Mouse (Mus musculus) effector memory CD4-positive, alpha-beta T cell, adult 7 months (primary cell): ENCODE data around the gene Tead2. TPM values are rescaled to one million over a fixed set of nuclear protein-coding genes. Genes with fewer than 3 reads are reported as not detected.

Source experiments
- polyA plus RNA-seq: library from polyadenylated mRNA; unstranded; fragments of 100-300 nt; shearing (Covaris generic); gene quantifications from one replicate; pipeline ENCODE4 v1.2.1, GENCODE M21; 2017

The Tead2 gene
- 1.7 TPM for polyA plus RNA-seq

GRCm38 (mm10) chr7:45215673-45216441 lies at the start of gene Tead2:
TSS of gene Tead2 (plus strand) at chr7:45215753.

GRCm38 (mm10) chr7:45179469-45179868 lies 36.1 kb upstream of the Tead2 start, which contains the start of gene Gfy:
TSS of gene Gfy (minus strand) at chr7:45179569.

GRCm38 (mm10) chr7:45180896-45181477 lies 34.6 kb upstream of the Tead2 start, which contains the start of gene Pth2:
TSS of gene Pth2 (plus strand) at chr7:45180995.

GRCm38 (mm10) chr7:45204380-45205143 lies 11.0 kb upstream of the Tead2 start, which contains the start of gene Ccdc155:
TSS of gene Ccdc155 (minus strand) at chr7:45204892.

GRCm38 (mm10) chr7:45211851-45212251 lies 3.7 kb upstream of the Tead2 start, which contains the start of gene Dkkl1:
TSS of gene Dkkl1 (minus strand) at chr7:45212147.

GRCm38 (mm10) chr7:45238723-45239496 lies 23.4 kb downstream of the Tead2 start, which contains the start of gene Cd37:
TSS of gene Cd37 (minus strand) at chr7:45239115.

GRCm38 (mm10) chr7:45240633-45241388 lies 25.3 kb downstream of the Tead2 start, which contains the start of gene Slc6a16:
TSS of gene Slc6a16 (plus strand) at chr7:45241085.

GRCm38 (mm10) chr7:45277136-45277760 lies 61.7 kb downstream of the Tead2 start, which contains the start of gene Slc6a21:
TSS of gene Slc6a21 (plus strand) at chr7:45277513.

Other genes starting within 250 kb of the Tead2 start
- 0.67 TPM for gene Cpt1c, start 240.9 kb upstream of the Tead2 start, polyA plus RNA-seq
- gene Prmt1, start 229.2 kb upstream of the Tead2 start, polyA plus RNA-seq, result 143 TPM
- gene Irf3, start 218.1 kb upstream of the Tead2 start, polyA plus RNA-seq, result 134 TPM
- 13.6 TPM for gene Bcl2l12, start 217.0 kb upstream of the Tead2 start, polyA plus RNA-seq
- 22.3 TPM for gene Scaf1, start 199.4 kb upstream of the Tead2 start, polyA plus RNA-seq
- 25.1 TPM for gene Rras, start 197.8 kb upstream of the Tead2 start, polyA plus RNA-seq
- 1.0 TPM for gene Prr12, start 162.9 kb upstream of the Tead2 start, polyA plus RNA-seq
- 78.5 TPM for gene Nosip, start 153.3 kb upstream of the Tead2 start, polyA plus RNA-seq
- 1.6 TPM for gene Prrg2, start 153.1 kb upstream of the Tead2 start, polyA plus RNA-seq
- 5.5 TPM for gene Rcn3, start 123.5 kb upstream of the Tead2 start, polyA plus RNA-seq
- 6.4 TPM for gene Fcgrt, start 111.9 kb upstream of the Tead2 start, polyA plus RNA-seq
- gene Rps11, start 91.3 kb upstream of the Tead2 start, polyA plus RNA-seq, result 1,883 TPM
- gene Rpl13a, start 87.0 kb upstream of the Tead2 start, polyA plus RNA-seq, result 3,183 TPM
- gene Gm45713, start 79.5 kb upstream of the Tead2 start, polyA plus RNA-seq, result not detected
- 165 TPM for gene Flt3l, start 79.3 kb upstream of the Tead2 start, polyA plus RNA-seq
- 28.2 TPM for gene Pih1d1, start 61.5 kb upstream of the Tead2 start, polyA plus RNA-seq
- gene Aldh16a1, start 61.2 kb upstream of the Tead2 start, polyA plus RNA-seq, result 36.2 TPM
- gene Slc17a7, start 51.8 kb upstream of the Tead2 start, polyA plus RNA-seq, result not detected
- not detected for gene Gfy, start 36.2 kb upstream of the Tead2 start, polyA plus RNA-seq
- gene Pth2, start 34.8 kb upstream of the Tead2 start, polyA plus RNA-seq, result not detected
- 0.95 TPM for gene Ccdc155, start 10.9 kb upstream of the Tead2 start, polyA plus RNA-seq
- 66.4 TPM for gene Dkkl1, start 3.6 kb upstream of the Tead2 start, polyA plus RNA-seq
- gene Cd37, start 23.4 kb downstream of the Tead2 start, polyA plus RNA-seq, result 386 TPM
- gene Slc6a16, start 25.3 kb downstream of the Tead2 start, polyA plus RNA-seq, result not detected
- gene Slc6a21, start 61.8 kb downstream of the Tead2 start, polyA plus RNA-seq, result 0.93 TPM
- 5.0 TPM for gene Trpm4, start 118.0 kb downstream of the Tead2 start, polyA plus RNA-seq
- gene Hrc, start 119.5 kb downstream of the Tead2 start, polyA plus RNA-seq, result not detected
- gene Ppfia3, start 151.3 kb downstream of the Tead2 start, polyA plus RNA-seq, result 0.12 TPM
- gene Lin7b, start 154.8 kb downstream of the Tead2 start, polyA plus RNA-seq, result not detected
- gene Snrnp70, start 180.0 kb downstream of the Tead2 start, polyA plus RNA-seq, result 211 TPM
- not detected for gene Kcna7, start 189.9 kb downstream of the Tead2 start, polyA plus RNA-seq
- 0.60 TPM for gene Ntf5, start 197.9 kb downstream of the Tead2 start, polyA plus RNA-seq
- gene Lhb, start 205.1 kb downstream of the Tead2 start, polyA plus RNA-seq, result not detected
- gene Gys1, start 219.1 kb downstream of the Tead2 start, polyA plus RNA-seq, result 3.2 TPM
- gene Ruvbl2, start 222.3 kb downstream of the Tead2 start, polyA plus RNA-seq, result 32.3 TPM
- 2,366 TPM for gene Ftl1, start 244.1 kb downstream of the Tead2 start, polyA plus RNA-seq